Mouse (Mus musculus) effector memory CD4-positive, alpha-beta T cell, adult 5 months (primary cell): Measurements from ENCODE around the gene St7l. TPM values are rescaled to one million over a fixed set of nuclear protein-coding genes. Genes with fewer than 3 reads are reported as not detected.

Source experiments
- polyA plus RNA-seq: library from polyadenylated mRNA; unstranded; fragments of 100-300 nt; shearing (Covaris generic); gene quantifications from one replicate; pipeline ENCODE4 v1.2.1, GENCODE M21; 2017

The St7l gene
- 46.2 TPM for polyA plus RNA-seq

DNA sequence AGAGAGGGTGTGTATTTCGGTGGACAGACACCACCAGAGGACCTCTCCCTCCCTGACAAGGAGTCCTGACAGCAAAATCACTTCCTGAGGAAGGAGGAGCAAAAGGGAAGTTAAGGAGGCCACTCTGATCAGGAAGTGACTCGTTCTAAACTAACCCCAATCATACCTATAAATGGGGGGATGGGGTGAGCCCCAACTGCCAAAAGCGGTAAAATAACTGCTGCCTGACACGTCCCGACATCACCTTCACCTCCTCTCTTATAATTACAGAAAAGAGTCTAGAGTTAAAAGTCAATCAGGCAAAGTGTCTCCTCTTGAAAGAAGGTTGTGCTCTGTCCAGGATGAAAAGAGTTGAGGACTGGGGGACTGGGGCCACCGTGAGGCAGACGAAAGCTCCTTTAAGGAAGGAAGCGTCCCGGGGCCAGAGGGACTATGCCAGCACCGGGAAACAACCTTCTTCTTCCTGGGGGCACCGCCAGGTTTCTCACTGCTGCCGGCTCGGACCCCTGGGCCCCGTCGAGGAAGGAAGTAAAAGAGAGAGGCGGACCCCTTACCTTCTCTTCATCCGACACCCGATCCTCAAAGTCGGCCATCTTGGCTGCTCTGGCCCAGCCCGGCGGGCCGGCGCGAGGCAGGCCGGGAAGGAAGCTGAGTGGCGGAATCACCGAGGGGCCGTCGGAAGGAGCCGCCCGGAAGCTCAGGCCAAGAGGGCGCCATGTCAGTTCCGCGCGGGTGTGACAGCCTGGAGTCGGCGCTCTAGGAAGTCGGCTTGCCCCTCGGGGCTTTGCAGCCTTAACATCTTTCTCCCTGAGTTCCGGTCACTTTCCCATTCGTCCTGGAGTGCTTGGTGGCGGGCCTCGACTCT lies at the start of gene St7l, which contains the start of gene Capza1:
Gene St7l (plus strand): TSS at position 220 of the 865 bp plus-strand sequence.
Gene Capza1 (minus strand): TSS at position 720 of the 865 bp plus-strand sequence.

DNA sequence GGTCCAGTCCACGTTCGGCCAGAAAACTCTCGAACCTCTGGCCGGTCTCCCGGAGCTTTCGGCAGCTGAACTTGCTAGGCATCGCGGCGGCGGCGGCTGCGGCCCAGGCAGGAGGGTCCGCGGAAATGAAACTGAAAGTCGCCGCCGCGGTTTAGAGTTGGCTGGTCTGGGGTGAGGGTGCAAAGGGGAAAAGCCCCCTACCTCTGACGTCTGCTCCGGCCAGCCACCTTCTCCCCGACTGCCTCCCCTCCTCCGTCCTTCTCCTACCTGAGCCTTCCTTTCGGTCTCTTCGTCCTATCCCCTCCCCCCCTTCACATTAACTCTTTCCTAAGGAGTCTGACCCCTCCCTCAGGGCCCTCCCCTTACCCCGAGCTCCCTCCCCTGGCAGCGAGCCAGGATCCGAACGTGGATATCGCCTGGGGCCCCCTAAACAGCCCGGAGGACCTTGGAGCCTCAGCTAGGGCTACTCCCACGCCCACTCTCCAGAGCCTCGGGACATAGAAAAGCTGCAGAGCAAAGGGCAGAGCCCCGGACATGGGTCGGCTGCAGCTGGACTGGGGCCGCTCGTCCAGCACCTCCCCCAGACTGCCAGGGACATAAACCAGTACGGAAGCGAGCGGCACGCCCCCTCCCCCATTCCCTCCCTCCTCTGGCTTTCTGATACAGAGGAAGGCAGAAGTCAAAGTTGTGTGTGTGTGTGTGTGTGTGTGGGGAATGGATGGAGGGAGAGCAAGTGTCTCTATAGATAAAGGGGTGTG lies 45.6 kb upstream of the St7l start, which contains the start of gene Mov10:
Gene Mov10 (minus strand): TSS at position 573 of the 758 bp plus-strand sequence.

DNA sequence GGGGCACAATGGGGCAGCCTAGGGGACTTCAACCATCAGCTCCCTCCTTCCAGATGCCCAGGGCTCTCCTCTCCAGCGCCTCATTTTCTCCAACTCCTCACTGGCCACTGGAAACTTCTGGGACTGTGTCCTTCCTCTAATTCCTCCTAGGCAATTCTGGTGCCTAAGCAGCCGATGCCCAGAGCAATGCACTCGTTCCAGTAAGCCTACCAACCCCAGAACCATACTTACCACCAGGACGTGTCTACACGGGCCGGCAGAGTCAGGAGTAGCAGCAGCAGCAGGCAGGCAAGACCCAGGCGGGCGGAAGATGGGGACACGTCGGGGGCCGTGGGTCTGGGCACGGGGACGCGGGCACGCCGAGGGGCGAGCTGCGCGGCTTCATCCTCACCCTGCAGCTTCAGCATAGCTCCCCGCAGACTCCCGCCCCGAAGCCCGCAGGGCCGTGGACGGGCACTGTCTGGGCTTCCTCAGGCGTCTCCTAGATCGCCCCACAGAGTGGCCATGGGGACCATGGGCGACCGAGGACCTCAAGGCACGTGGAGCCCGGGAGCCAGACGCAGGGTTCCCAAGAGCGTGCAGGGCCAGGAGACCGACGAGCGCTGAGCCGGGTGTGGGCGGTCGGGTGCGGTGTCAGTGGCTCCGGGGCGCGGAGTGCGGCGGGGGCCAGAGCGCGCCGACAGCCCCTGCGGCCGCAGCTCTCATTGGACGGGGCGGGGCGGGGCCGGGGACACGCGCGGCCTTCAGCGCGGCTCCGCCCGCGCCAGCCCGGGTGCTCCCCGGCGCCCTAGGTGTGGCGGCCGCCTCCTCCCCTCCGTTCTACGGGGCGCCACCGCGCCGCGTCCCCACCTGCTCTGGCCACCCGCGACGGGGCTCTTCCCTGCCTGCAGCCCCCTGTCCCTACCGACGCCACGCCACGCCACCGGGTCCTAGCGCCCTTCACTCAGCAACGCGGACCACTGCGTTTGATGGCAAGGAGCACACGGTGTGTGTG lies 97.6 kb downstream of the St7l start, which contains the start of gene Wnt2b:
Gene Wnt2b (minus strand): TSS at position 856 of the 994 bp plus-strand sequence.

Other genes with a start within 250 kb of the St7l start
- 46.2 TPM for gene Slc16a1, start 225.3 kb upstream of the St7l start, polyA plus RNA-seq
- gene Ppm1j, start 82.9 kb upstream of the St7l start, polyA plus RNA-seq: 60.8 TPM
- gene Fam19a3, start 82.2 kb upstream of the St7l start, polyA plus RNA-seq: 2.5 TPM
- 16.3 TPM for gene Rhoc, start 75.6 kb upstream of the St7l start, polyA plus RNA-seq
- gene Mov10, start 45.4 kb upstream of the St7l start, polyA plus RNA-seq: 29.8 TPM
- 331 TPM for gene Capza1, start 500 bp downstream of the St7l start, polyA plus RNA-seq
- not detected for gene Wnt2b, start 97.9 kb downstream of the St7l start, polyA plus RNA-seq
- not detected for gene Cttnbp2nl, start 189.1 kb downstream of the St7l start, polyA plus RNA-seq
- not detected for gene 4930564D02Rik, start 202.8 kb downstream of the St7l start, polyA plus RNA-seq